Mouse (Mus musculus) gastrocnemius, postnatal 10 days (tissue): Measurements from ENCODE around the gene Sh3tc1. TPM values are rescaled to one million over a fixed set of nuclear protein-coding genes. Genes with fewer than 3 reads are reported as not detected.

ENCODE experiments used
- DNase-seq: peaks from one replicate; pipeline ENCODE4 v3.0.0; 2021; ENCODE audit warnings: mixed read lengths
- total RNA-seq, 2 experiments: library from RNA; stranded (reverse); gene quantifications; 2 replicates each; pipeline ENCODE4 v1.2.3; 2021

Gene Sh3tc1
- total RNA-seq, 2 experiments from 2014 or later, result 3.7 to 5.2 TPM

- DNase-seq, result peak; percentile 67
Observed at GRCm38 (mm10) chr5:35755131-35755733, 15.4 kb upstream of the Sh3tc1 start.

DNA sequence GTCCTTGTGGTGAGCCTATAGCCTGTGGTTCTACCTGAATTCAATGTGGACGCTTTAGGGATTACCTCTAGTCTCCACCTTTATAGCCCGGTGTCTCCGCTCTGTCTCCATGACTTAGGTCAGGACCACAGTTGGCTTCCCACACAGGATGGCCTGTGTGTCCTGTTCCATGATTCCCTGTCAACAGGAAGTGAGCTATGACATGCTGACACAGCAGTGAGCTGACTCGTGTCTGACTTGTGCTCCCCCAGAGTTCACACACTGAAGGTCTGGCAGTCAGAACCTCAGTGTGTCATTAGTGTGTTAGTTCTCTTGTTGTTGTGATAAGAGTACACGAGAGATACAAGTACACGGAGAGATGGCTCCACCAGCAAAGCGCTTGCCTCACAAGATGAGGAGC lies 11.2 kb upstream of the Sh3tc1 start:
- DNase-seq, result no peak

GRCm38 (mm10) chr5:35750026-35750425 lies 10.2 kb upstream of the Sh3tc1 start:
- no peak for DNase-seq

- no peak for DNase-seq
Observed at GRCm38 (mm10) chr5:35749416-35749815, 9.6 kb upstream of the Sh3tc1 start.

GRCm38 (mm10) chr5:35746910-35747309 lies 7.1 kb upstream of the Sh3tc1 start:
- DNase-seq, result peak; percentile 89

GRCm38 (mm10) chr5:35745406-35745805 lies 5.6 kb upstream of the Sh3tc1 start:
- DNase-seq, result no peak

DNA sequence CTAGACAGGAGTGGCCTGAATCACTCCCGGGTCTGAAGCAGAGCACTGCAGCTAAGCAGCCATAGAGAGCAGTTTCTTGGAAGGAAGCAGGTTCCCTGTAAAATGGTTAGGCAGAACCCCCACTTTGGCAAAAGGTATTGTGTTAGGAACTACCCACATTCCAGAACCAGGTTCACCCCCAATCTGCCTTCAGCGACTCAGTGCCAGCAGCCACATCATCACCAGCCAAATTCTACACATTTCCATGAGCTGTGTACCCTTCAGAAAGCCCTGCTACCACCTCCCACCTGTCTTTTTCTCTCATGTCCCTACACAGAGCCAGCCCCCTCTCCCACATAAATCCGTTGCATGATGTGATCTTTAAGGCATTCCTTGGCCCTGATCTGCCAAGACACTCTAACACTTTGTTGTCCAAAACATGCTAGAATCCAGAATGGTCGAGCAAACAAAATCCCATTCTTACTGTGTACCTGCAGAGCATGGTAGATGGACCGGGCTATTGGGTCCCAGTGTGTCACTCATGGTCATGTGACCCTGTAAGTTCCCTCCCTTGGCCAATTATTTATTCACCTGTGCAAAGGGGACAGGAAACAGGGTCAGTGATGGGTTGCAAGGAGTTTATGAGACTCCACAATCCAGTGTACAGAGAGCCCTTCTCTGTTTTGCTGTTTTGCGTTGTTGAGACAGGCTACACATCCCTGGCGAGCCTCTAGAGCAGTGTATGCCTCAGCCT lies 4.4 kb upstream of the Sh3tc1 start:
- no peak for DNase-seq

- no peak for DNase-seq
Observed at GRCm38 (mm10) chr5:35743238-35743951, 3.6 kb upstream of the Sh3tc1 start.

DNA sequence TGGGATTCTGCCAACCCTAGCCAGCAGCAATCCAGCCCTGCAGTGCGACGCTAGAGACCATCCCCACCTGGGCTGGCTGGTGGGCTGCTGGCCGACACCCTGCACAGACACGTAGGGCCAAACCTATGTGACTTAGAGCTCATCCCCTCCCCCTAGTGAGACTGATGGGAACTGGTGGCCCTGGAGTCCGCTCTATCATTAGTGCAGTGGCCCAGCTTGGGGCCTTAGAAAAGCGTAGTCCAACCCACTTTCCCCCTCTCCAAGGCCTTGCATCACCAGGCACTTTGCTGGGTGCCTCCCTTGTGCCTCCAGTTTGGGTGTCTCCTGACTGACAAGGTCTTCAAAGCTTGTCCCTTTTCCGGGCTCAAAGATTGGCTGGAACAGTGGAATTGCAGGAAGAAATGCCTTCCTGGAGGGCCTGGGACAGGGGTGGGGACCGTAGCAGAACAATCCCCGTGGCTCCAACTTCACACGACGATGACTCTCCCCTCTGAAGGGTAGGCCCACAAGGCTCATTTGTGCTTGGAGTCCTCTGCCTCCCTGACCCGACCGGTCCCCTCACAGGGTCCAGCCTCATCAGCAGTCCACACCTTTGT lies 1.5 kb upstream of the Sh3tc1 start:
- DNase-seq, result no peak

GRCm38 (mm10) chr5:35740716-35741115 lies 929 bp upstream of the Sh3tc1 start:
- no peak for DNase-seq

GRCm38 (mm10) chr5:35739005-35739404 lies 782 bp downstream of the Sh3tc1 start:
- DNase-seq, result no peak

DNA sequence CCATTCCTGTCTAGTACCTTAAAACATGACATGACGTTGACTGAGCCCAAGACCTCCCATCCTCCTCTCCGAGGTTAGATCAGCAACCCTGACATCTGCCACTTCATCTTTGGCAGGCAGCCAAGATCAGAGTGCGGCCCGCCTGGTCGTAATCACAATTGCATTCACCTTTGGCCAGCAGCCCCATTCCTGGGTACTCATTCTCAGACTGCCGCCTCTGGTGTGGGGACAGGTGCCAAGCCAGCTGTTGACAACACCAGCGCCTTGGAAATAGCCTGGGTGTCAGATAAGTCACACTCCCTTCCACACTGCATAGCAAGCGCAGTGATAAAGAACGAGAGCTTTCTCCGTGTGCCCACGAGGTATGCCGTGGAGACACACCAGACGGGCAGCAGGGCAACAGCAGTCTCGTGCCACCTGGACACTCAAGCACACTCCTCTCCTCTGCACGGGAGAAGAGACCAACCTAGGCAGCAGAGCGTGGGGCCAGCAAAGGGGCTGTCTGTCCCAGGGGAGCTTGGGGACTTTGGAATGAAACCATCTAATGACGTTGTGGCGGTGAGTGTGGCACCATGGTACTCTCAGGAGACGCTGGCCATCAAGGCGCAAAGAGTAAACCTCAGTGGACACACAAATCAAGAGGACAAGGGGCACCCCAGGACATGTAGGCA lies 2.4 kb downstream of the Sh3tc1 start:
- peak; percentile 39 for DNase-seq

DNA sequence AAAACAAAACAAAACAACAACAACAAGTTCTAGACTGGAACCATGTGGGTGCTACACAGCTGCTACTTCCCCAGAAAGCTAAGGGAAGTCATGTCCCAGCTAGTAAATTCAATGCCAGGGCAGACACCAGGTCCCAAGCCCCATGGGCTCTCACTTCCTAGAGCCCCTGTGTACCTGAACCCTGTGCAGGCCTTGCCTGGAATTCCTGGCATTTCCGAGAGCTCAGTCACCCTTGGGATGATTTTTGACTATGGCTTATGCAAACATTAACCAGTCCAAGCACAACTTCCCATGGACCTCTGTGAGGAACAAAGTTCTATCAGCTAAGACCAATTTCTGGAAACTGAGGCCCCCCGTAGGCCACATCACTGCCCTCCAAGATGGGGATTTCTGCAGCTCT lies 6.3 kb downstream of the Sh3tc1 start:
- DNase-seq, result no peak

DNA sequence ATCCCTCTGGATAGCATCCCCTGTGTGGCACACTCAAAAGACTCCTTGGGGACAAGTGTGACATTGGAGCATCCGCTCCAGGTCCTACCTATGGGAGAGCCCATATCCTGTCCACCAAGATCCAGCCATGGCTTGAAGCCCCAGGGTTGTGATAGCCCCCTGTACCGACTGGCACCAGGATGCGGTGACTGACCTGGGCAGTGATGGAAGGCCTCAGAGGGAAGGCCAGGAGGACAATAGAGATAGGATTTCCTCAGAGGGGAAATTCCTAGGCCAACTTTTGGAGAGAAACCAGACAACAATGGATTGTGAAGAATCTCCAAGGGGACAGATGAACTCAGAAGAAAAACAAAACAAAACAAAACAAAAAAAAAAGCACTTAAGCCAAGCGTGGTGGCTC lies 8.8 kb downstream of the Sh3tc1 start:
- no peak for DNase-seq

DNA sequence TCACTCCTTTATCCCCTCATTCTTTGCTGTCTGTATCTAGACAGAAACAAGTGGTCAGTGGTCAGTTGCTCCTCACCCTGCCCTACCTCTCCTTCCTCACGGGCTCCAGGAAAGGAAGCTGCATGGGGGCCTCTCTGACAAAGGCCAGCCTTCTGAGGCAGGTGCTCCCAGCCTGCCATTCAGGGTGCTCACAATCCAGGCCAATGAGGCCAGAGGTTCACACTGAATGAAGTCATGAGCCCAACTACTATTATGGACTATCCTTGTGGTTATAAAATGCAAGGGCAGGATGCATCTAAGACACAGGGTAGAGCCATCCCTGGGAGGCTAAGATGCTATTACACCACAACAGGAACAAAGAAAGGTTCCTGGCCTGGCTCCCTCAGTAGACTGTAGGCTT lies 9.2 kb downstream of the Sh3tc1 start:
- DNase-seq, result no peak

DNA sequence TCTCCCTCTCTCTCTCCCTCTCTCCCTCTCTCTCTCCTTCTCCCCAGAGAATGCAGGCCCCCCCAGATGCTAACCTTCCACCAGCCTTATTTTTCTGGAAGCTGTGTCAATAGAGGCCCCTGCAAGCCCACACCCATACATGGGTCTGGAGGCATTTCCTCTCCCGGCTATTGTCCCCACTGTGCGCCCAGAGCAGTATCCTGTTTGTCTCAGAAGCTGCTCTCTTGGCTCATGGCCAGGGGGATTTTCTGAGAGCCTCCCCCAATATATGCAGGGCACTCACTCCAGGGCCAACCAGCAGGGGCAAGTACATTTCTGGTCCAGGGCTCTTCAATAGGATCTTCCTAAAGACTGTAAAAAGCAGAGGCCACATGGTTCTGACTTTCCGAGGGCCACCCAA lies 9.9 kb downstream of the Sh3tc1 start:
- DNase-seq, result peak; percentile 44

DNA sequence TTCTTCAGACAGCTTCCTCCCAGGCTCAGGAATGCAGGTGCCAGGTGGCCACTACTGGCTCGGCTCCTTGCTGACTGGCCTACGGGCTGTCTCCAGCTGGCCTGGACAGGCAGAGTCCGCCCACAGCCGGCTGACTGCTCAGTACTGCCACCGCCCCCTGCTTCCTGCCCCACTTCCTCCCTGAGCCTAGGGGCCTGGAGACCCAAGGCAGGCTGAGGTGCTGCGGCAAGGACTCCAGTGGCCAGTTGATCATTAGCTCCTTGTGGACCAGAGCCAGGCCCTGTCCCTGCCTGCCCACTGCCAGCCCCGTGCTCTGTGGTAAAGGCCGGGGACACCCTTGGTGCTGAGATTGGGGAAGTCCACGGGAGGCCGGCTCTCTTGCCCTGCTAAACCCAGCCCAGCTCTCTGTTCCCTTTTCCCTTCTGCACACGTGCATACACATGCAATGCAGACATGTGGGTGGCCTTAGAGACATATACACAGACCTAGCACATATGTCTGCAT lies 10.8 kb downstream of the Sh3tc1 start:
- peak; percentile 44 for DNase-seq

GRCm38 (mm10) chr5:35728344-35728956 lies 11.3 kb downstream of the Sh3tc1 start:
- DNase-seq, result no peak

- DNase-seq, result no peak
Observed at GRCm38 (mm10) chr5:35727447-35727846, 12.3 kb downstream of the Sh3tc1 start.

DNA sequence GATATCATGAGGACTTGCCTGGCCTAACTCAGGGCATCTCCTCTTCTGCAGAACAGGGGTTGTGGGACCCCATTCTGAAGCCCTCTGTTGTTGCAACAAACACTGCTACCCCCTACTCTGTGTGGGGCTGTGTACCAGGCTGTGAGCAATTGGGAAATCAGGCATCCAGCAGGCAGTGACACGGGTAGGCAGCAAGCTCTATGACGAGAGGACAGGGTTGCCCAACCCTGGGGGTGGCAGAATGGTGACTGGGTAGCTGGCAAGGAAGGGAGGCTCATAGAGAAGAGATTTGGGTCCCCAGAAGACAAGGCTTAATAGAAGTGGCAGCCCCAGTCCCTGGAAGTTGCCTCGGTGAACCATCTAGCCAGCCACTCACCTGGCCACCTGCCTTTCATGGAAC lies 13.9 kb downstream of the Sh3tc1 start:
- DNase-seq, result no peak

- DNase-seq, result no peak
Observed at GRCm38 (mm10) chr5:35723900-35724299, 15.9 kb downstream of the Sh3tc1 start.

DNA sequence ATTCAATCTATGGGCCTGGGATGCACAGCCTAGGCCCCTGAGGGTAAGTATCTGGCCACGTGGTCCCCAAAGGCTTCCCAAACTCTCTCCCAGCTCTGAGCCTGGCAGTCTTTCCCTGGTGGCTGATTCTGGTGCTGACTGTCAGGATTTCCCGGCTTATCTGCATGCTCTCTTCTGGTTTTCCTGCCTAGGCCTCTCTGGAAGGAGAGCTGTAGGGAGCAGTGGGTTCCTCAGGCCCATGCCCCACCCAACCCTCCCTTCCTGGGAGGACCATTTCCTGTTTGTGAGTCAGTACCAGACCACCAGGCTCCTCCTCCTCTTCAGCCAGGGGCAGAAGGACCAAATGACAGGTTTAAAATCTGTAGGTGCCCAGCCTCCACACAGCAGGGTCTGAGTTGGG lies 17.1 kb downstream of the Sh3tc1 start:
- no peak for DNase-seq
